Comparison of ENCODE assay signal across 10 mouse cellular contexts in the genomic region with DNA sequence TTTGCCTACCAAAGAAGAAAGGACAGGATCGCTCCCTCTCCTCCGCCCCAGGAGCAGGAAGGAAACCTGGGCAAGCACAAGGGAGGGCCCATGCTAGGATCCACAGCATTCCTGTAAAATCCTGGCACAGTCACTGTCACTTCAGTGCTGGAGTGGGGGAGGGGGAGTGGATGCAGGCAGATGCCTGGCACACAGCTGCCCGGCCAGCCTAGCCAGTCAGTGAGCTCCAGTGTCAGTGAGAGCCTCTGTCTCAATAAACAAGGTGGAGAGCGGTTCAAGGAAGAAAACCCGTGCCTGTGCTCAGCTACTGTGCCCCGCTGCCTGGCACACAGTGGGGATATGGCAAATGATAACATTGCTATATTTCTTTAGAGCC. TPM values are rescaled to one million over a fixed set of nuclear protein-coding genes. Genes with fewer than 3 reads are reported as not detected.
DNase-seq lines count a peak whose midpoint lies in the region; ATAC-seq and TF ChIP-seq lines count a peak whose summit lies in the region.
"Had no signal": no experiment of that assay in that cellular context is flagged by ENCODE, and none has a peak within 500 bp of the region (broad histone marks: within the 10 kb centered on the region; RNA-seq: fewer than 3 reads in every experiment).

No protein-coding gene starts in this region.

- no peak overlapping the region for H3K9ac ChIP-seq in stomach, postnatal 0 days (ENCODE audit: low read length)
- H3K9ac ChIP-seq: lung, embryonic 15.5 days; stomach, embryonic 15.5 days had no signal

- no peaks in the 10 kb centered on the region for H3K9me3 ChIP-seq in midbrain, embryonic 10.5 days (replicated peaks)
- H3K9me3 ChIP-seq in stomach, postnatal 0 days (ENCODE audit: control insufficient read depth, low read length) = no peaks in the 10 kb centered on the region
- H3K9me3 ChIP-seq: lung, embryonic 15.5 days; stomach, embryonic 15.5 days had no signal

- no peaks in the 10 kb centered on the region for H3K36me3 ChIP-seq in midbrain, embryonic 10.5 days
- H3K36me3 ChIP-seq in stomach, postnatal 0 days (ENCODE audit: control insufficient read depth, insufficient read depth, low read length) = no peaks in the 10 kb centered on the region
- H3K36me3 ChIP-seq: lung, embryonic 15.5 days; stomach, embryonic 15.5 days had no signal

- no peak for TF ChIP-seq EP300 in stomach, postnatal 0 days (optimal IDR thresholded peaks at IDR 0.05)

- TF ChIP-seq CTCF in stomach, postnatal 0 days (IDR thresholded peaks at IDR 0.05; ENCODE audit: low read depth) = no peak

- H3K4me3 ChIP-seq in midbrain, embryonic 10.5 days = no peak overlapping the region
- no peak overlapping the region for H3K4me3 ChIP-seq in stomach, postnatal 0 days (ENCODE audit: low read depth, low read length)
- H3K4me3 ChIP-seq: lung, embryonic 15.5 days; stomach, embryonic 15.5 days had no signal

- peak overlapping the region; percentile 88 for H3K27ac ChIP-seq in midbrain, embryonic 10.5 days (replicated peaks)
- H3K27ac ChIP-seq in stomach, postnatal 0 days (replicated peaks) = peak overlapping the region; percentile 2; the same call in 1 of the 2 replicates
- H3K27ac ChIP-seq: lung, embryonic 15.5 days; stomach, embryonic 15.5 days had no signal

- intact Hi-C loops in gastrocnemius, postnatal 14 days (cut with DNase I; ENCODE audit: low total_unique reads) = no loop called here

- peak; percentile 44 for DNase-seq in adrenal gland, postnatal 14 days
- no peak for DNase-seq in adrenal gland, postnatal 4 days (ENCODE audit: low spot score in 2 of 2)
- peak; percentile 32 for DNase-seq in right cerebral cortex, adult 18-20 months
- no peak for DNase-seq in right cerebral cortex, adult 2 months (ENCODE audit: low spot score in 2 of 2)
- no peak for DNase-seq in midbrain, embryonic 10.5 days (ENCODE audit: low spot score)
- no peak for DNase-seq in stomach, postnatal 0 days (ENCODE audit: low spot score)
- DNase-seq in frontal cortex, postnatal 36 days (ENCODE audit: low spot score in 2 of 2) = no peak
- DNase-seq in gastrocnemius, postnatal 14 days = no peak

- ATAC-seq in stomach, postnatal 0 days (ENCODE audit: low FRiP score, low TSS enrichment) = no peak

- peaks cover 50% of the 10 kb centered on the region for H3K4me1 ChIP-seq in midbrain, embryonic 10.5 days
- H3K4me1 ChIP-seq in stomach, postnatal 0 days (replicated peaks; ENCODE audit: control insufficient read depth, insufficient read depth) = no peaks in the 10 kb centered on the region; the same call in 1 of the 2 replicates

- H3K27me3 ChIP-seq in midbrain, embryonic 10.5 days (ENCODE audit: low read depth, poor library complexity, severe bottlenecking) = no peaks in the 10 kb centered on the region
- H3K27me3 ChIP-seq in stomach, postnatal 0 days (ENCODE audit: control insufficient read depth, insufficient read depth, low read length) = no peaks in the 10 kb centered on the region
- H3K27me3 ChIP-seq: lung, embryonic 15.5 days; stomach, embryonic 15.5 days had no signal

- 78% methylated on average over 6 of the region's 6 CpGs for WGBS in midbrain, embryonic 10.5 days
- WGBS in stomach, postnatal 0 days = 69% methylated on average over 6 of the region's 6 CpGs

- no peak overlapping the region for H3K4me2 ChIP-seq in stomach, postnatal 0 days (replicated peaks; ENCODE audit: low read depth)
- H3K4me2 ChIP-seq: lung, embryonic 15.5 days; stomach, embryonic 15.5 days had no signal

RNA-seq across cellular contexts. Expression of a gene that starts 24.5 kb away (rescaled TPM):
- 32.9 and 38.8 TPM in 2 replicates for total RNA-seq in adrenal gland, postnatal 14 days (2021)
- 10 to 100 TPM; 33.6 to 34.6 TPM for total RNA-seq in adrenal gland, postnatal 4 days (2021)
- 121 and 123 TPM in 2 replicates for polyA plus RNA-seq in midbrain, embryonic 10.5 days (2016; fragmentation: Nextera tagmentation; extraction: Ambion mirVana)
- 53.8 and 54.6 TPM in 2 replicates for polyA plus RNA-seq in stomach, postnatal 0 days (2015; fragmentation: Nextera tagmentation; extraction: Ambion mirVana)
- total RNA-seq in gastrocnemius, postnatal 14 days (2021) = 100 to 1,000 TPM; 114 to 127 TPM

Comparison
In these comparisons a context has a peak if more than half of its experiments do, and no peak if none do; other contexts are left out.
1. DNase-seq: peak in adrenal gland, postnatal 14 days (single experiment) and right cerebral cortex, adult 18-20 months (single experiment); none in adrenal gland, postnatal 4 days (0 of 2), right cerebral cortex, adult 2 months (0 of 2), midbrain, embryonic 10.5 days (single experiment), stomach, postnatal 0 days (single experiment), frontal cortex, postnatal 36 days (0 of 2) and gastrocnemius, postnatal 14 days (single experiment).